Mouse (Mus musculus): ENCODE data around the gene Pip4k2c.

The Pip4k2c gene

GRCm38 (mm10) chr10:127188465-127189115 lies 22.8 kb downstream of the Pip4k2c start:
- no peak for DNase-seq (ENCODE audit: low spot score)

GRCm38 (mm10) chr10:127188079-127188453 lies 23.3 kb downstream of the Pip4k2c start:
- DNase-seq (ENCODE audit: low spot score), result no peak

GRCm38 (mm10) chr10:127187371-127188078 lies 23.9 kb downstream of the Pip4k2c start:
- DNase-seq (ENCODE audit: low spot score), result no peak

DNA sequence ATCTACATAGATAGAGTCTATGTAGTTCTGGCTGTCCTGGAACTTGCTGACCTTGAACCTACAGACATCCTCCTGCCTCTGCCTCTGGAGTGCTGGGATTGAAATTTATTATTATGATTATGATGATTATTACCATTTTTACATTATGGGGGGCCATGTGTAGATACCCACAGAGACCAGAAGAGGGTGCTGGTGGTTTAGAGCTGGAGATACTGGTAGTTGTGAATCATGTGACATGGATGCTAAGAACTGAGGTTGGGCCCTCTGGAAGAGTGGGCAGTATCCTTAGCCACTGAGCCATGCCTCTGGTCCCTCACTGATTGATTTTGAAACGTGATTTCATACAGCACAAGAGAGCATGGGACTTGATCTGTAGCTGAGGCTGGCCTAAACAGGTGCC lies 24.9 kb downstream of the Pip4k2c start:
- no peak for DNase-seq (ENCODE audit: low spot score)

- no peak for DNase-seq (ENCODE audit: low spot score)
These were observed 25.9 kb downstream of the Pip4k2c start for GRCm38 (mm10) chr10:127185506-127185905.

- DNase-seq (ENCODE audit: low spot score), result no peak
These were observed 26.3 kb downstream of the Pip4k2c start for GRCm38 (mm10) chr10:127185101-127185500.

- DNase-seq (ENCODE audit: low spot score), result no peak
These were observed 27.6 kb downstream of the Pip4k2c start for GRCm38 (mm10) chr10:127183759-127184158.

- DNase-seq (ENCODE audit: low spot score), result no peak
These were observed 28.8 kb downstream of the Pip4k2c start for GRCm38 (mm10) chr10:127182624-127183023.

DNA sequence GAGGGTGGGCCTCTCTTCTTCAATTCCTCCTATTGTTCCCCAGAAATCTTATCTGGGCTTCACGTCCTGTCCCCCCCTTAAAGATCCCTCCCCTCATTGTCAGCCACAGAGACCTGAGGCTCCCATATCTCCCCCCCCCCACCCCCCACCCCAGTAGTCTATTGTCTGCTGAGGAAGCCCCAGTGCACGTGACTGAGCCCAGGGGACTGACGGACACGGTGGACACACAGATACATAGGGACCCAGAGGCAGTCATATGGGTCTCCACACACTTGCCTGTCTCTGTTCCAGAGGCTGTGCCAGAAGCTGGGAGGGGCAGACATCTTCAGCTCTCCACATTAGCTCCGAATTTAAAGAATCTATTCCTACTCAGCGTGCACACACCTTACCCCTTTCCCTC lies 29.8 kb downstream of the Pip4k2c start:
- DNase-seq (ENCODE audit: low spot score), result no peak

DNA sequence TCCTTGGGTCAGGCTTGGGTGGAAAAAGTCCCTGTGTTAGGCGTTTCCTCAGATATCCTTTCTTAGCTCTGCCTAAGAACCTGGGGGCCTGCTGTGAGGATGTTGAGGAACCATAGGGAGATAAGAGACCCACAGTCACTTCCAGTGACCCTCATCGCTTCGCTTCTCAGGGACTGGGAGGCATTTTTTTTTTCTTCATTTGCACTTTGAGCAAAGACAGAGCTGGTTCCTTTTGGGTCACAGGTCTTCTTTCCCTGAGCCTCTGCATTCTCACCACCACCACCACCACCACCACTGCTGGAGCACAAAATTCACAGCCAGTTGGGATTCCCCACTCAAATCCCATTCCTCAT lies 30.7 kb downstream of the Pip4k2c start:
- no peak for DNase-seq (ENCODE audit: low spot score)

GRCm38 (mm10) chr10:127179871-127180694 lies 31.3 kb downstream of the Pip4k2c start, which contains the start of gene Slc26a10:
Slc26a10 (minus strand) TSS chr10:127180645.
- no peak for DNase-seq (ENCODE audit: low spot score)

DNA sequence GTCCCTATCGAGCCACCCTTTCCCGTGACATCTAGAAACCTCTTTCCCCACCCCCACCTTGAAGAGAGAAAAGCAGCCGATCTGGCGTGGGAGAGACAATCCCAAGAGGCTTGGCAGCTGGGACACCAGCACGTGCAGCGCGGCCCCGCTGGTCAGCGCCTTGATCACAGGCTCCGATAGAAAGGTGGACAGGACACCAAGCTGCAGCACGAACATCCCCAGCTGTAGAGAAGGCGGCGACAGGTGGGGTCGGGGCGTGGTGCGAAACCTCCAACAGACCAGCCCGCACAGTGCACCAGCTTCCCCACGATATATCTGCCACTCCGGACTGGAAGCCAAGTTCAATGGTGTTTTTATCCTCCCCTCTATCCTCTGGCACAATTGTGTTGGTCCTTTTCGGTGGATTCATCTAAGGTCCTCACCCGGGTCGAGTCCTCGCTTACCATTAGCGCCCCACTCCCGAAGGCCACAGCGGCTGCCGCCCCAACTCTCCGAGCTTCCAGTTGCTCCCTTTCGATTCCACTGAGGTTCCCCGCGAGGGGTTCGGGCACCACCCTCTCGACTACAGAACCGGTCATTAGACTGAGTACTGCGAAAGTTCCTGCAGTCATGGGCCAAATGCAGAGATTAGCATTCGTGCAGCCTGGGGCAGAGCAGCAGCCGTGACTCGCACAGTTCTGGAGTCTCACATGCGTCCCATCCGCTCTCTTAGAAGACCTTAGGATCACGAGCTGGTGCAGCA lies 32.9 kb downstream of the Pip4k2c start:
- no peak for DNase-seq (ENCODE audit: low spot score)

DNA sequence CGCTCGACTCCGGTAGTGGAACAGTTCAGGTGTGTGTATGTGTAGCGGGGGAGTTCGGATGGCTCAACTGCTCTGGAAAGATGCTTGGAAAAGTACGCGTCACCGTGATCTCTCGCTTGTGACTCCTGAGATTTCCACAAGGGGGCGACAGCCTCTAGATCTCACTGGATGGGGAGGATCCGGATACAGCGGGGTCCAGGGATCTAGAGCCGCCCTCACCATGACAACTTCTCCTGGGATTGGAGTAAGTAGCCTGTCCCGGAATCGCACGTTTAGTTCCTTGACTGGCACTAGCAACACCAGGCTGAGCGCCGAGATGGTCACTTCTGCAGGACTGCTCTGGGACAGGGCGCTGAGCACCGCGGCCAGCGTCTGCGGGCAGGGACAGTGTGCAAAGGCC lies 33.7 kb downstream of the Pip4k2c start:
- no peak for DNase-seq (ENCODE audit: low spot score)

DNA sequence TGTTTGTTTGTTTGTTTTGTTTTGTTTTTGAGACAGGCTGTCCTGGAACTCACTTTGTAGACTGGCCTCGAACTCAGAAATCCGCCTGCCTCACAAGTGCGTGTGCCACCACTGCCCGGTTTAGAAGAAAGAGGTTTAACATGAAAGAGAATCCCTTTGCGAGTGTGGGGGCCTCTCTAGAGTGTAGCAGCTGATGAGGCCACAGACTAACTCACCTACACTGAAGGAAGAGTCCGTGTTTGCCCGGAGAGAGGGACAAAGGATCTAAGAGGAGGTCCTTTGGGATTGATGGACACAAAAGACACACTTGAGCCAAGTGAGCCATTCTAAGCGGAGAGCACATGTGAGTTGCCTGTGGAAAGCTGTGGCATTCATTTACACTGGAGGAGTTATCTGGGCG lies 34.1 kb downstream of the Pip4k2c start:
- no peak for DNase-seq (ENCODE audit: low spot score)

GRCm38 (mm10) chr10:127176756-127177155 lies 34.6 kb downstream of the Pip4k2c start:
- no peak for DNase-seq (ENCODE audit: low spot score)

- DNase-seq (ENCODE audit: low spot score), result no peak
These were observed 35.2 kb downstream of the Pip4k2c start for GRCm38 (mm10) chr10:127176228-127176627.

DNA sequence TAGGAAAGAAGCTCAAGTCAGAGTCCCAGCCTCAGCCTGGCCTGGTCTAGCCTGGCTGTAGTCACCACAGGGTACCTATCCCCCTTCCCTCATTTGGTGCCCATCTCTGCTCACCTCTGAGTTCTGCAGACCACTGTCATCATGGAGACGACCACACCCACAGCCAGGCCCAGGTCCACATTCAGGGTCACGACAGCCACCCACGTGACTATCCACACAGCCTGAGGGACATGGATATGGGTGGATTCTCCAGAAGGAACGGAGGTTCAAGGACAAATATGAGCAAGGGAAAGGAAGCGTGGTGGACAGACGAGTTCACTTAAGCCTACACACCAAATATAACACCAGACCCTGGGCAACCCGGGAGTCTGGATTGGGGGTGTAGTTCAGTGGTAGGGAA lies 37.2 kb downstream of the Pip4k2c start:
- no peak for DNase-seq (ENCODE audit: low spot score)

GRCm38 (mm10) chr10:127173148-127174065 lies 38.0 kb downstream of the Pip4k2c start:
- no peak for DNase-seq (ENCODE audit: low spot score)

- DNase-seq (ENCODE audit: low spot score), result no peak
These were observed 39.7 kb downstream of the Pip4k2c start for GRCm38 (mm10) chr10:127171631-127172200.

- no peak for DNase-seq (ENCODE audit: low spot score)
These were observed 40.5 kb downstream of the Pip4k2c start for GRCm38 (mm10) chr10:127170837-127171272.

DNA sequence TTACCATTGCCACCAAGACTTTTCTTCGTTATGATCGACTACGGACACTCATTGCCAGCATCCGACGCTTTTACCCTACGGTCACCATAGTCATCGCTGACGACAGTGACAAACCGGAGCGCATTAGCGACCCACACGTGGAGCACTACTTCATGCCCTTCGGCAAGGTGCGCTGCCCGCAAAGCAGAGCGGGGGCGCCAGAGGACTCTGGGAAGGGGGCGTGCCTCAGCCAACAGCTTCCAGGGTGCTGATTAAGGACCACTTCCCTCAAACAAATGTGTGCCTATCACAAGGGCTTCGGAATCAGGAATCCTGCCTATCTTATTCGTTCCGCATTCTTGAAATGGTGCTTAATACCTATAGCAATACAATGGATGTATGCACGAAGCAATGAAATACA lies 41.4 kb downstream of the Pip4k2c start:
- DNase-seq (ENCODE audit: low spot score), result no peak
